Mouse (Mus musculus) heart, postnatal 0 days (tissue): ENCODE measurements around the gene Rps6ka5. TPM values are rescaled to one million over a fixed set of nuclear protein-coding genes. Genes with fewer than 3 reads are reported as not detected.

Source experiments
- ATAC-seq: fragments of 200-750 bp; cut with Nextera tagmentation; 2 replicates; pipeline ENCODE4 v1.8.0; 2017; ENCODE audit warnings: low read depth, moderate number of reproducible peaks, moderate library complexity; ENCODE audit not compliant: insufficient read depth
- DNase-seq: peaks from one replicate; pipeline ENCODE4 v3.0.0-alpha.2; 2016; ENCODE audit warnings: low spot score
- H3K27ac ChIP-seq: fragments of 300-500 bp; sonication (generic); 2 replicates; pipeline ENCODE4 v1.5.1; 2014; ENCODE audit warnings: low read depth, mild to moderate bottlenecking
- H3K27me3 ChIP-seq: fragments of 300-500 bp; sonication (generic); 2 replicates; pipeline ENCODE4 v1.6.1; 2014; ENCODE audit warnings: low read length, mixed read lengths; ENCODE audit not compliant: control insufficient read depth, insufficient read depth
- H3K36me3 ChIP-seq: fragments of 300-500 bp; sonication (generic); replicated peaks from 2 replicates; pipeline ENCODE4 v1.6.1; 2014; ENCODE audit warnings: low read length, mixed read lengths; ENCODE audit not compliant: control insufficient read depth, insufficient read depth
- H3K4me1 ChIP-seq: fragments of 300-500 bp; sonication (generic); 2 replicates; pipeline ENCODE4 v1.6.1; 2014; ENCODE audit warnings: antibody characterized with exemption; ENCODE audit not compliant: control insufficient read depth, insufficient read depth
- H3K4me2 ChIP-seq: fragments of 300-500 bp; sonication (generic); 2 replicates; pipeline ENCODE4 v1.6.1; 2014; ENCODE audit warnings: low read depth, mild to moderate bottlenecking, low read length, moderate library complexity
- H3K4me3 ChIP-seq: fragments of 300-500 bp; sonication (generic); 2 replicates; pipeline ENCODE4 v1.5.1; 2014; ENCODE audit warnings: low read depth, low read length
- H3K9ac ChIP-seq: fragments of 300-500 bp; sonication (generic); replicated peaks from 2 replicates; pipeline ENCODE4 v1.6.1; 2014; ENCODE audit warnings: low read depth, low read length, mixed read lengths
- H3K9me3 ChIP-seq: fragments of 300-500 bp; sonication (generic); replicated peaks from 2 replicates; pipeline ENCODE4 v1.6.1; 2016; ENCODE audit warnings: low read length; ENCODE audit not compliant: control insufficient read depth
- CTCF ChIP-seq: IDR thresholded peaks from 2 replicates; pipeline ENCODE4 v1.5.1; 2016; ENCODE audit warnings: antibody characterized with exemption, control low read depth, low read depth
- EP300 ChIP-seq: IDR thresholded peaks from 2 replicates; pipeline ENCODE4 v1.6.1; 2016; ENCODE audit warnings: antibody characterized with exemption, low read depth
- WGBS: fragments of 180-500 bp; shearing (Covaris S2); extraction: QIAGEN DNeasy Blood & Tissue Kit; methylation state at CpG from one replicate; pipeline ENCODE4 v1.1.7; 2014; 5-methylcytosine and 5-hydroxymethylcytosine counted together
- polyA plus RNA-seq: library from polyadenylated mRNA; unstranded; fragments of >200 nt; fragmentation: Nextera tagmentation; extraction: Ambion mirVana; gene quantifications from 2 replicates; pipeline ENCODE4 v1.2.1, GENCODE M21; 2015
- total RNA-seq: library from RNA; depleted of rRNA; stranded (reverse); fragments of >200 nt; gene quantifications from 2 replicates; pipeline ENCODE4 v1.2.3, GENCODE M21; 2014; ENCODE audit warnings: low replicate concordance

The Rps6ka5 gene
- total and polyA plus RNA-seq, 2 experiments from 2014 or later, result 2.8 to 5.0 TPM

DNA sequence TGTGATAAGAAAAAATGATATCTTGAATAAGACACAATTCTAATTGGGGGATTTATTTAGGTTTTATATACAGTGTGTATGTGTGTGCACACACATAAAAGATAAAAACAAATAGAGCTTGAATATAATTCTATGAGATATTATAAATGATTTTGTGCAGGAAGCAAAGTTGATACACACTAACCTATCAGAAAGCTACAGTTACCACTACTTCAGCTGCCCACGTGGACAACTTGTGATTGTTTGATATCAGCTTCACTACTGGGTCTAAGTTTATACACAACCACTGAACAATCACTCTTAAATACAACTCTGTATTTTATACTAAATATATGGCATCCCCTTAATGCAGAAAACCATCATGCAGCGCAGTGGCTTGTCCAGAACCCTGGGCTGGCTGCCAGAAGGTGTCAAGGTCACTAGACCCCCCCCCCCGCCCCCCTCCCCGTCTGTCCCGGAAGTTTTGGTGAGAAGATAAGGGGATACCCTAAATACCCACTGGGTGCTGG is 113.5 kb downstream of the Rps6ka5 start:
- H3K4me2 ChIP-seq, result no peak overlapping the region
- no peaks in the 10 kb centered on the region for H3K36me3 ChIP-seq
- H3K9ac ChIP-seq, result no peak overlapping the region
- no peak overlapping the region for H3K27ac ChIP-seq
- DNase-seq, result no peak
- H3K9me3 ChIP-seq, result no peaks in the 10 kb centered on the region
- TF ChIP-seq EP300 (no peak), CTCF (no peak)
- 0 out of 2 replicates have a peak, but pooled peaks cover 5% of the 10 kb centered on the region for H3K4me1 ChIP-seq
- H3K27me3 ChIP-seq, result no peaks in the 10 kb centered on the region
- 25% methylated on average over 5 of the region's 5 CpGs for WGBS
- no peak overlapping the region for H3K4me3 ChIP-seq
- no peak for ATAC-seq

DNA sequence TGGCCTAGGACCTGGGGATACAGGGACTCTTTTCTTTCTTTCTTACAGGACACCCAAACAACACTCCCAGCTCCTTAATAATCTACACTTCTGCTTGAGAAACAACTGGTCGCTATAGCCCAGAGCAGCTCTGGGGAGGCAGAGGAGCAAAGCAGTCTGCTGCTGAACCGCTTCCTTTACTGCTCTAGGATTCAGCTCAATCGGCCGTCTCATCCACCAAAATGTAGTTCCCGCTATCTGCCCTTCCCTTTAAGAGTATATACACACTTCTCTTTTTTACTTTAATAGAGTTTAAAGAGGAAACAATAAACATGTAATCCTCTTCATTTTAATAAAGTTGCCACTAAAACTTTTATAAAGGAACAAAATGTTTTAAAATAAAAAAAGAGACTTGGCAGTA is 117.0 kb downstream of the Rps6ka5 start:
- TF ChIP-seq EP300 (no peak), CTCF (no peak)
- no peaks in the 10 kb centered on the region for H3K27me3 ChIP-seq
- no peaks in the 10 kb centered on the region for H3K9me3 ChIP-seq
- WGBS, result 85% methylated on average over 5 of the region's 5 CpGs
- H3K36me3 ChIP-seq, result no peaks in the 10 kb centered on the region
- H3K9ac ChIP-seq, result no peak overlapping the region
- ATAC-seq, result no peak
- no peak overlapping the region for H3K4me3 ChIP-seq
- no peak overlapping the region for H3K27ac ChIP-seq
- H3K4me1 ChIP-seq, result 0 out of 2 replicates have a peak, but pooled peaks cover 5% of the 10 kb centered on the region
- no peak overlapping the region for H3K4me2 ChIP-seq
- DNase-seq, result no peak

DNA sequence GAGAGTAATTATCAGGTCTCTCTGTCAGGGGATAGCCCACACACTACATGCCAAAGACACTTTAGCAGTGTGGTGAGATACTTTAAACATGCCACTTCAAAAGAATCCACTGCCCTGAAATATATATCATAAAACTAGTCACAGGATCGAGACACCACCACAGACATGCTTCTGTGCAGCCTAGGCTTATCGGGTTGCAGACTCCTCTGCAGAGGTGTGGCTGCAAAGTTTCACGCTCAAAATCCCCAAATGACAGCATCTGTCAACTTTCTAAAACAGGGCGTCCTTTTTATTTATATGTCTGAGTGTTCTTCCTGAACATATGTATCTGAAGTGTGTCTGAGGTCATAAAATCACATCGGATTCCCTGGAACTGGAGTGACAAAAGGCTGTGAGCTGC is 117.7 kb downstream of the Rps6ka5 start:
- Histone ChIP-seq H3K4me3 (no peak overlapping the region), H3K27ac (no peak overlapping the region), H3K36me3 (no peaks in the 10 kb centered on the region), H3K9me3 (no peaks in the 10 kb centered on the region), H3K4me1 (0 out of 2 replicates have a peak, but pooled peaks cover 5% of the 10 kb centered on the region), H3K27me3 (no peaks in the 10 kb centered on the region), H3K4me2 (no peak overlapping the region), H3K9ac (no peak overlapping the region)
- no peak for ATAC-seq
- DNase-seq, result no peak
- WGBS, result 53% methylated on average over 5 of the region's 5 CpGs
- TF ChIP-seq CTCF (no peak), EP300 (no peak)

DNA sequence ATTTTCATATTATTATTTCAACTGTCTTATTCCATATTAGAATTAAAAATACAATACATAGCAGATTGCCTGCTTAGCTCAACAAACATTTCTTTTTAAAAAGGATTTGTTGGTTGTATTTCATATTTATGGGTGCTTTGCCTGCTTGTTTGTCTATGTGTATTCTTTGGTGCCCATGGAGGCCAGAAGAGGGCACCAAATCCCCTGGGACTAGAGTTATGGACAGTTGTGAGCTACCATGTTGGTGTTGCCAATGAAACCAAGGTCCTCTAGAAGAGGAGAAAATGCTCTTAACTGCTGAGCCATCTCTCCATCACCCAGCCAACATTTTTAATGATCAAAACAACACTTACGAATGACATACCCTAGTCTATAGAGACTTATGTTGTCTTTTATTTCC is 120.0 kb downstream of the Rps6ka5 start:
- ATAC-seq (no peak), DNase-seq (no peak)
- Histone ChIP-seq H3K9ac (no peak overlapping the region), H3K27me3 (no peaks in the 10 kb centered on the region), H3K9me3 (no peaks in the 10 kb centered on the region), H3K4me2 (no peak overlapping the region), H3K4me1 (no peaks in the 10 kb centered on the region), H3K36me3 (no peaks in the 10 kb centered on the region), H3K4me3 (no peak overlapping the region), H3K27ac (no peak overlapping the region)
- WGBS, result 94% methylated on average over 1 of the region's 1 CpGs
- TF ChIP-seq EP300, result no peak
- peak; percentile 40 for TF ChIP-seq CTCF

DNA sequence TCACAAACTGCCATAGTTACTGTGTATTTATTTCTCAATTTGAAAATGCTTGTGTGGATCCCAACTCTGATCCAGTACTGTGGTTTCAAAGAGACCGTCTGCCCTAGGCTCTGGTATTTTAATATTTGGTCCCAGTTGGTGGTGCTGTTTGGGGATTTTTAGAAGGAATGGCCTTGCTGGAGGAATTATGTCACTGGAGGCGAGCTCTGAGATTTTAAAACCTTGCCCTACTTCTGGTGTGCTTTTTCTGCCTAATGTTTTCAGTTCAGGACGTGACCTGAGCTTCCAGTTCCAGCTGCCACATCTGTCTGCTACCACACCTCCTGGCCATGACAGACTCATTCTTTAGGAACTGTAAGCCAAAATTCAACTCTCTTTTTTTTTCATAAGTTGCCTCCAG is 121.2 kb downstream of the Rps6ka5 start:
- Histone ChIP-seq H3K4me3 (no peak overlapping the region), H3K4me2 (no peak overlapping the region), H3K36me3 (no peaks in the 10 kb centered on the region), H3K9me3 (no peaks in the 10 kb centered on the region), H3K27me3 (no peaks in the 10 kb centered on the region), H3K27ac (no peak overlapping the region), H3K4me1 (no peaks in the 10 kb centered on the region), H3K9ac (no peak overlapping the region)
- WGBS, result 66% methylated on average over 3 of the region's 3 CpGs
- TF ChIP-seq EP300 (no peak), CTCF (no peak)
- no peak for DNase-seq
- no peak for ATAC-seq

DNA sequence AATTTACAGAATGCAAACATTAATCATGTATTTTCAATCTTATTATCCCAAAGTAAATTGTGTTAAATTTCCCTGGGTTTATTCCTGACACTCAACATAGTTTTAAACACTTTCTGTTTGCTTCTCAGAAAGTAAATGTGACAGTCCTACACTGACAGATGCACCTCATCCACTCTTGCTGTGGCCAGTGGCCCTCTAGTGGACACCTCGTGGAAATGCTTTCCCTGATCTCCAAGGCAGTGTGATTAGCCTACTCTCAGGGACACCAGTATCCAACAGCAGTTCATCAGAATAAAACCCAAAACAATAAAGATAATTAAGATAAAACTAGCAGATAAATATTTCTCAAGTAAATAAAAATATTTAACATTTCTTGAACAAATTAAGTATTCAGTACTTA is 122.2 kb downstream of the Rps6ka5 start:
- no peak overlapping the region for H3K9ac ChIP-seq
- no peak overlapping the region for H3K4me2 ChIP-seq
- DNase-seq (peak; percentile 61), ATAC-seq (peak; percentile 67; the same call in 1 of the 2 replicates)
- 0% methylated on average over 1 of the region's 1 CpGs for WGBS
- no peak overlapping the region for H3K27ac ChIP-seq
- H3K4me3 ChIP-seq, result no peak overlapping the region
- H3K9me3 ChIP-seq, result no peaks in the 10 kb centered on the region
- no peaks in the 10 kb centered on the region for H3K4me1 ChIP-seq
- H3K27me3 ChIP-seq, result no peaks in the 10 kb centered on the region
- TF ChIP-seq EP300, result no peak
- peak; percentile 93 for TF ChIP-seq CTCF
- no peaks in the 10 kb centered on the region for H3K36me3 ChIP-seq
